Mouse (Mus musculus) brown adipose tissue, adult 24 weeks (tissue): ENCODE measurements at regions not wholly inside any gene's neighbourhood (a gene's known extent, or its start where the extent isn't known, plus 50 kb on each side); places are given as distances from the start of the nearest gene placed in this dataset.

Experiments used
- H3K27ac ChIP-seq: fragments of 200-500 bp; replicated peaks from 2 replicates; pipeline ENCODE4 v1.5.1; 2012; ENCODE audit warnings: low read depth, mild to moderate bottlenecking, low read length
- H3K4me1 ChIP-seq: fragments of 200-500 bp; 2 replicates; pipeline ENCODE4 v1.6.1; 2012; ENCODE audit warnings: low read length, mixed read lengths; ENCODE audit not compliant: control insufficient read depth, insufficient read depth, insufficient read length
- H3K4me3 ChIP-seq: fragments of 200-500 bp; 2 replicates; pipeline ENCODE4 v1.5.1; 2012; ENCODE audit warnings: low read depth, mild to moderate bottlenecking, low read length, moderate library complexity; ENCODE audit not compliant: insufficient read depth

DNA sequence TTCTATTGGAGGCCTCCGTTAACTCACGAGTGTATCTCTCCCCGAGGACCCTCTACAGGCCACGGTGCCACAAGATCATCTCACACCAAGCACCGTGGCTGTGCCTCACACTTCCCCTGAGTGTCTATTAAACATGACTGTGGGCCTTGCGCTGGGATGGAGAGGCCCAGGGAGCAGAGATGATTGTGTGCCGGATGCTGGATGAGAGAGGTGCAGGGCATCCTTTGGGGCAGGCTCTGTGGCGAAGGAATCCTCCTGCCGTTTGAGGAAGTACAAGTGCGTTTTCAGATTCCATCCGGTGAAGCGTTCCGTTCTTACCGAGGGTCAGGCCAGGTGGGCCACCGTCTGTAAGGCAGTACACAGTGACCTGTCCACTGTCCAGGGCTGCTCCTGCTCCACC is 227.4 kb downstream of the Etnk1 start:
- H3K4me3 ChIP-seq = no peak overlapping the region
- H3K4me1 ChIP-seq = no peaks in the 10 kb centered on the region
- no peak overlapping the region for H3K27ac ChIP-seq

DNA sequence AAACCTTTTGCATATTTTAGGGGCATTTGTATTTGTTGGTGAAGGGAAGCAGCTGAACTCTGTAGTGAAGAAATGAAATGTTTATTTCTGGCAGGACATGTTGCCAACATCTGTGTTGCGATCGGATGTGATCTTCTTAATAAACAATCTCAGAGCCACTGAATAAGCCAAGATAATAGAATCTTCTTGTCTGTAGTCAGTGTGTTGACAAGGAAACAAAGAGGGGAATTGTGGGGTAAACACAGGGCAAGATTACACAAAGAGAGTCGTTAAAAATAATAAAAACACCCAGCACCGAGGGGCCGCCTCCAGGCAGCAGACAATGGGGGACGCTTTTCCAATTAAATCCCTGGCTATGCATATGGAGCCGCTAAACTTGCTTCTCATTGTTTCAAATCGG is 234.4 kb downstream of the Etnk1 start:
- no peak overlapping the region for H3K27ac ChIP-seq
- no peak overlapping the region for H3K4me3 ChIP-seq

DNA sequence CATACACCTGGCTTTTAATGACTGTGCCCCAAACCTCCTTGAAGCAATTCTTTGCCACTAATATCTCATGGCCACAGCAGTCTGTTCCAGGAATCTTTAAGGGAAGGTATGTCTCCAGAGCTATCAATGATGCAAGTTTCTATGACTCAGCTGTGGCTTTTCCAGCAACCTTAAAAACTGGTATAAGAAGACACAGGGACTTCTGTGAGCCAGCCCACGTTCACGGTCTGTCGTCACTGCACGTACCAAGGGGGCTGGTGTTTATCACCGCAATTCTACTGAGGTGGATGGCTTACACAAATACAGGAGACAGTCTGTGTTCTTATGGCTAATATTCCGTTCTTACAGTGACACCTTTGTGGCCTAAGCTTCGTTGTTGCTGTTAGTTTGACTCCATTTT is 234.9 kb downstream of the Etnk1 start:
- no peaks in the 10 kb centered on the region for H3K4me1 ChIP-seq
- H3K4me3 ChIP-seq = no peak overlapping the region
- no peak overlapping the region for H3K27ac ChIP-seq

More for the DNA sequence above, 234.4 kb downstream of the Etnk1 start:
- no peaks in the 10 kb centered on the region for H3K4me1 ChIP-seq

DNA sequence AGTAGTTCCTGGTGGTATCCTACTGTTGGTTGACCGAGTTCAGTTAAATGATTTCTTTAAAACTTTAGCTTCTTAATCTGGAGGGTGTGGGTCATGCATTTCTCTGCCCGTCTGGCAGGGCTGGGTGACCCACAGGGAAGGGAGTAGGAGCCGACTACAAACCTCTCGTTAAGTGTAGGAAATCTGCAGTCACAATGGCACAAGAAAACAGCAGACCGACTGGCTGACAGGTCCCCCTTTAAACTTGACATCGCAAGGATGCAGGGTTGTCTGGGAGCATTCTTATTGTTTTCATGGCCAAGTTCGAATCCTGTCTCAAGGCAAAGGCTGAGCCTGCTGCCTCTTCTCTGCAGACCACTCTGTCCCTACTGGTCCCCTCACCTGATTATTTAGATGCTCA is 235.7 kb downstream of the Etnk1 start:
- no peaks in the 10 kb centered on the region for H3K4me1 ChIP-seq
- H3K27ac ChIP-seq = no peak overlapping the region
- H3K4me3 ChIP-seq = no peak overlapping the region

DNA sequence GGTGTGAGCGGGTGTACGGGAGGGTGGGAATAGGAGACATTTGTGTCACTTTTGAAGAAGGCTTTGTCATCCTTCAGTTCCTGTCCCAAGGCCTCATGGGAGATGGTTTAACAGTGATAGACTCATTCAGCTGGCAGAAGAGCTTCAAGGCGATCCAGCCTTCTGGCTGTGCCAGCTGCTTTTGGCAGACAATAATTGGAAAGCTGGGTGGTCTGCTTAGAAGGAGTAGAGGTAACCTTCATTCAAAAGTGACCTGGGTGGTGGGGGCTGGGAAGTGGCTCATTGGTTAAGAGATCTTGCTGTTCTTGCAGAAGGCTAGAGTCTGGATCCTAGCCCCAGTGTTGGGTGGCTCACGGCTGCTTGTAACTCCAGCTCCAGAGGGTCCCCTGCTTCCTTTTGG is 237.5 kb downstream of the Etnk1 start:
- H3K4me3 ChIP-seq = no peak overlapping the region
- H3K27ac ChIP-seq = no peak overlapping the region
- H3K4me1 ChIP-seq = no peaks in the 10 kb centered on the region

DNA sequence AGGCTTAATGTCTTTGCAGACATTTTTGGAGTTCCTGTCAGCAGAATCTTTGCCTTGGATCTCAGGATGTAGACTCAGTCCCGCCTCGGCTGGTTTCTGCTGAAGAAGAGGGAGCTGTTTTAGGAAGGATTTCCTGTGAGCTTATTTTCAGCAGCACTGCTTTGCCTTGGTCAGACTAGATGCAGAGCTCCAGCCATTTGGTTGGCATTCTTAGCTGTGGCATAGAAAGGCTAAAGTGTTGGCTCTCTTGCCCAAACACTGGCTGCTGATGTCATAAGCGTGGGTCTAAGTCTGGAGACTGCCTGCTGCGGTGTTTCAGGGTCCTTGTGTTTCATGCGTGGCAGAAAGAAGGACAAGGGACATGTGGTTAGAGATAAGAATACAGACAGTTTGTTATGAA is 245.0 kb downstream of the Etnk1 start:
- no peak overlapping the region for H3K27ac ChIP-seq
- no peaks in the 10 kb centered on the region for H3K4me1 ChIP-seq
- no peak overlapping the region for H3K4me3 ChIP-seq

DNA sequence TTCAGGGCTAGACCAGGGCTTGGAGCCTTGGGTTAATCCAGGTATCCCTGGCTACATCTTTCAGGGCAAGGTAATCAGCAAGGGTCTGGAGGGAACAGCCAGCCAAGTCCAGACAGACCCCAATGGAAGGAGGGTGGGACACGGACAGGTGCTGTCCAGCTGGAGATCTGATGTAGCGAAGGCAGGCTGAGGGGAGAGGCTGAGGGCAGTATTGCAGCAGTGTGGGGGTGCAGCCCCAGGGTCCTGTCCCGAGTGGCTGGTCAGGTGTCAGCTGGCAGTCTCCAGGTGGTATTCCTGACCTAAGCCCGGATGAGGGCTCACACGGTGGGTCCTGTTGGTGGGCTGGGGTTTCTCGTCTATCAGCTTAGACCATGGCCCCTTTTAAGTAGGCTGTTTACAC is 245.7 kb downstream of the Etnk1 start:
- H3K27ac ChIP-seq = no peak overlapping the region
- no peaks in the 10 kb centered on the region for H3K4me1 ChIP-seq
- no peak overlapping the region for H3K4me3 ChIP-seq

DNA sequence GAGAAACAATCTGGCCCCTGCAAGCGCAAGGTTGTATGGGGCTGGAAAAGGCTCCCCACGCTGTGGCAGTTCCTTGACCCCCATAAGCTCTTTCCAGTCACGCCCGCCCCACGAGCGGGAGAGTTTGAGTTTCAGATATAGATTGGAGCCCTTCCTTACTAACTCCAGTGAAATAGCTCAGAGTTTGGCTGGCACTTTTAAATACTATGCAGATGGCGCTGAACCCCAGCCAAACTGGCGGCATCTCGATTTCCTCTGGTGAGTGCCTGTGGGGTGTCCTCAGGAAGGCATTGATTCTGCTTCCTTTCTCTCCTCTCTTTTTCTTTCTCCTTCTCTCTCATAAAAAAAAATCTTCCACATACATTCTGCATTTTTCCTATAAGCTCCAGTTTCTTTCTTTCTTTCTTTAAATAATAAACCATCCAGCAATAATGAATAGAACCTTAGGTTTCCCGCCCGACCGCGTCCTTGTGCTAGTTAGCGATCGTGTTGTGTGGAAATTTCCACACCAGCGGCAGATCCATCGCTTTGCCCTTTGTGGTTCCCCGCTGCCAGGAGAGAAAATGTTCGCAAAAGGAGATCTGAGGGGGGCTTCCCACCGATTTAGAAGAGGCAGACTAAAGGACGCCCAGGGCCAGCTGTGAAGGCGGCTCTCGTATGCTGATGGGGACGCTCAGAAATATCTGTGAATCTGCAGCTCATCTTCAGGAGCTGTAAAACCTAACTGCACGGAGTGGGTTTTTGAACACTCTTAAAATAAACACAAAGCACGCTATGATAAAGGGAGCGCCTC is 247.8 kb downstream of the Etnk1 start:
- H3K4me3 ChIP-seq = no peak overlapping the region
- no peaks in the 10 kb centered on the region for H3K4me1 ChIP-seq
- no peak overlapping the region for H3K27ac ChIP-seq

DNA sequence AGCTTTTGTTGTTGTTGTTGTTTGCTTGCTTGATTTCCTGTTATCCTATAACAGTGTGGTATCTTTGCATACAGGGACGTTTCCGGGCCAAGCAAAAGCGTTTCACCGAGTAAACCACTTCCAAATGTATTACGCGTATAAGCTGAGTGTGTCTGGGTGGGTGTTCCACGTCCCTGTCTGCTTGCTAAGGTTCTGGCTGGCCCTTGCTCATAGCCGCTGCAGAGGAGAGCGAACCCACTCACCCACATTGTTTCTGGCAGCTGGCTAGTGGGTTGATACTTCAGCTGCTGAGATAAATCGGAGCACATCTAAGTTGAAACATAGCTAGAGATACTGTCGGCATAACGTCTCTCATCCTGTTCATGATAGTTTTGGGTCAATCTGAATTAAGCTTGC is 248.4 kb downstream of the Etnk1 start:
- no peak overlapping the region for H3K27ac ChIP-seq
- no peaks in the 10 kb centered on the region for H3K4me1 ChIP-seq
- no peak overlapping the region for H3K4me3 ChIP-seq

DNA sequence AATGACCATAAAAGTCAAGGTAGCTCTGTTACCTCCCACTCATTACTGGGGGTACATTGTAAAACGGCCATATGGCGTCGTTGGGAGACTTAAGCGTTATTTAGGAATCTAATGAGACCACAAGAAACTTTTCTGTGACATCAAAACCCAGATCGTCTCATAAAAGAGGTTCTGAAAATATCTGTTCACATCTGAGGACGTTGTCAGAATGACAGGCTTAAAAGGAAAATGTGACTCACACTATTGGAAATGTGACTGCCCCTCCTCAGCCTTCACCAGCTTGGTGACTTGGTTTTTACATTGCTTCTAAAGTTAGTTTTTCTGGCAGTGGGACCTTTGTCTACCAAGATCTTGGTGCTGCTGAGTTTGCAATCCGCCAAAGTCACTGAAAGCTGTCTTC is 252.9 kb downstream of the Etnk1 start:
- no peak overlapping the region for H3K4me3 ChIP-seq
- no peaks in the 10 kb centered on the region for H3K4me1 ChIP-seq
- no peak overlapping the region for H3K27ac ChIP-seq

DNA sequence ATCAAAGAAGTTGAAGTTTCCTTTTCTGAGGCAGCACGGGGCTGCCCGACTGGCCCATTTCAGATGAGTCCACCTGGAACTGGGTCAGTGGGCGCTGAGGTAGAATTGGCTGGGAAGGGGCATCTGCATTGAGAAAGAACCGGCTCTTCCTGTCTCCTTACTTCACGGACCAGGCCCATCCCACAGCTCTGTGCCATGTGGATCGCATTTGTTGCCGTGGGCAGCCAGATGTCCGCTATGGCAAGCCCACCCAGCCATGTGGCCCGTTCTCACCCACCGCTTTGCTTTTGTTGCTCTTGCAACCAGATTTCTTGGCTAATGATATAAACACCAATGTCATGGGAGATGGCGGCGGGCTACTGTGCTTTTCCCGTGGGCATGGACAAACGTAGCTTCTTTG is 256.0 kb downstream of the Etnk1 start:
- Histone ChIP-seq H3K4me3 (no peak overlapping the region), H3K27ac (no peak overlapping the region), H3K4me1 (no peaks in the 10 kb centered on the region)

DNA sequence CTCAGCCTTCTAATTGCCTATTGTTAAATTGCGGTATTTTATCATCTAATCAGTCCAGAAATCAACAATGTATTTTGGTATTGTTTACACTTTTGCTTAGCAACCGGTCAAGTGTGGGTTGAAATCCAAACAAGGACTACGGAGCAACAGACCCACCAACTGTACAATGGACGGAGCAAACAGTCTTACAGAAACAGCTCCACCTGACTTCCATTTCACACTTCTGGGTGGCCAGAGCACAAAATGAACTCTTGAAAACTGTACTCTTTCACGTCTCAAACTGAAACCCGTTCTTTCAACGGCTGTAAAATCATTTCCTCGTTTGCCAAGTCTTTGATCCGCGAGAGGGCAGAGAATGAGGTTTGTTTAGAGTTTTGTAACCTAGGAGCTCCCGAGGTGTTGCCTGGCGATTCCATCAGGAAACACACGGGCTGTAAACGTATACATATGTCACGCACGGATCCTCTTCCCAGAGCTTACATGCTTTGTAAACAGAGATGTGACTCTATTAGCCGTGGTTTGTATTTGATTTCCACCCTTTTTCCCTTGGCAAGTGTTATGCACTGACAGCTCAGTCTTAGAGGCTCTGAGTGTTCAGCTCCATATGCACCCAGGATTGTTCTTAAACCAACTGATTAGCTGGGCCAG is 258.3 kb downstream of the Etnk1 start:
- Histone ChIP-seq H3K4me3 (peak overlapping the region; percentile 27; the same call in 1 of the 2 replicates), H3K27ac (no peak overlapping the region)

DNA sequence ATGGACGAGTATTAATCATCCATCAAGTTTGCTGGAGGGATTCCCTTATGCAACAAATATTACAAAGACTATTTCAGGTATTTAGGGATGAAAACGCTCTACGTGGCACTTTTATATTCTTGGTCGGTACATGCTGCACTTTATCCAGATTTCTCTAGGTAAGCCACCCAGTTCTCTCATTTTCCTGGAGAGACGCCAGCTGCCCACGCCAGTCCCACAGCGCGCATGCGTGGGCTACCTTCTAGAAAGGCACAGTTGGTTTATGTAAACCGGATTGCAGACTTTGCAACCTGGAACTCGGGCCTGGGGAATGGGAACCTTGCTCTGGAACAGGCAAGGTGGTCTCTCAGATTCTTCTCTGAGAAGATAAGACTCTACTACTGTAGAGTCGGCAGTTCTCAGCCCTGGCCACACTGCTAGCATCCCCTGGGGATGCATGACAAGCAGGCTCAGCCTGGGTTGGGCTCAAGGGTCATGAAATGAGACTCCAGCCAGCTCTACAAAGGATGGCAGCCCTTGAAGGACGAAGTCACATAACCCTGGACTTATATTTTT is 265.0 kb downstream of the Etnk1 start:
- no peaks in the 10 kb centered on the region for H3K4me1 ChIP-seq
- no peak overlapping the region for H3K27ac ChIP-seq
- H3K4me3 ChIP-seq = no peak overlapping the region

More for the DNA sequence above, 258.3 kb downstream of the Etnk1 start:
- H3K4me1 ChIP-seq = no peaks in the 10 kb centered on the region

DNA sequence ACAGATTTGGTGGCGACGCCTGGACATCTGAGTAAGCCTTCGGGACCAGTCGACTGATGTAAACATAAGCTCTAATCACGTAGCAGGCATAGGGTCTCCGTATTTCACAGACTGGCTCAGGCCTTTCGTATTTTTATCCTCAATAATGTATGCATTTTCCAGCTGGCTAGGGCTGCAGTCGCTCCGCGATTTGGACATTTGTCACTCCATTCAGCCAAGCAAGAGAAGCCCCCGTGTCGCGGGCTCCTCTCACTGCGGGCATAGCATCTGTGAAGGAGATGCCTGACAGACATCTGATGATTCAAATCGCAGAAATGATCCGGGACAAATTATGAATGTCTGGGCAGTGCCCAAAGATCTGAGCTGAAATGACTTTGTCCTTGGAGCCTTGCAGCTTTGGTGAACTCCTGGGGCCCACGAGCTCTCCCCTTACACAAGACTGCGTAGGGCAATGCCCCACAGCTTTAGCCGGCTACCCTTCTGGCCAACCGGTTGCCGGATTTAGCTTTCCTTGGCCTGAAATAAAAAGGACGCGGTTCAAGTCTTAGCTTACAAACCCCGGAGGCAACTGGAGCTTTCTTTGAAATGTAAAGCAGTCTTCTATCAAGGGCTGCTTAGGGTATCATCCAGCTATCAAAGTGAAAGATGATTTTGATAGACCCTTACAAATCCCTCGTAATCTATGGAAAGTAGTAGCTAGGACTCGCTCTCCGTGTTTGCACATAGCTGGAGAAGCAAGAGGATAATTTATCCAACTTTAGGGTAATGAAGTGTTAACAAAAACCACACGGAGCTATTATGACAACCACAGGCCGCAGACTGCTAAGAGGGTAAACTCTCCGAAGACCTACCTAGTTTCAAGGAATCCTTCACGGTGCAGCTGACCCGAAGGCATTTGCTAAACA is 270.6 kb downstream of the Etnk1 start:
- Histone ChIP-seq H3K27ac (no peak overlapping the region), H3K4me1 (no peaks in the 10 kb centered on the region), H3K4me3 (no peak overlapping the region)

DNA sequence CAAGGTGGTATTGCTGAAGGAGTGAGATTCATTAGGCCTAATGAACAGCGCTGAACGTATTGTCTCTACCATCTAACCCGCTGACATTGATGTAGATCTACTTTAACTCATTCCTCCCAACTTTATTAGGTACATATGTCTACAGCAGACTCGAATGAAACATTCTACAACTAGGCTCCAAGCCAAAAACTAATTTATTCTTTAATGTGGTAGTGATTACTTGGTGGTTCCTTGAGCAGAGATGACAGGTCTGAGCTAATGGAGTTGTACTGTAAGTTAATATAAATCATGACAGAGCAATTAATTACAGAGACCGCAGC is 271.2 kb downstream of the Etnk1 start:
- Histone ChIP-seq H3K4me1 (no peaks in the 10 kb centered on the region), H3K4me3 (no peak overlapping the region), H3K27ac (no peak overlapping the region)
